Mouse (Mus musculus) cerebellum, adult 2 months (tissue): Measurements from ENCODE around the gene Clic6. TPM values are rescaled to one million over a fixed set of nuclear protein-coding genes. Genes with fewer than 3 reads are reported as not detected.

ENCODE experiments used
- DNase-seq, 2 experiments: peaks; one replicate each; pipeline ENCODE4 v3.0.0; 2021
- H3K27ac ChIP-seq: fragments of 200-500 bp; 2 replicates; pipeline ENCODE4 v1.5.1; 2012; ENCODE audit warnings: low read length, control low read depth, inconsistent platforms; ENCODE audit not compliant: insufficient read depth
- H3K27me3 ChIP-seq: fragments of 200-500 bp; 2 replicates; pipeline ENCODE4 v1.6.1; 2012; ENCODE audit warnings: inconsistent platforms, mild to moderate bottlenecking, low read length, moderate library complexity; ENCODE audit not compliant: control insufficient read depth, insufficient read depth
- H3K4me1 ChIP-seq: fragments of 200-500 bp; 2 replicates; pipeline ENCODE4 v1.6.1; 2011; ENCODE audit warnings: low read length; ENCODE audit not compliant: control insufficient read depth, insufficient read depth
- H3K4me3 ChIP-seq: fragments of 200-500 bp; replicated peaks from 2 replicates; pipeline ENCODE3; 2011; ENCODE audit warnings: mild to moderate bottlenecking, low read depth, low read length, control low read depth; ENCODE audit not compliant: insufficient read depth
- CTCF ChIP-seq: fragments of 200-500 bp; IDR thresholded peaks from 2 replicates; pipeline ENCODE4 v1.5.1; 2011; ENCODE audit warnings: low read depth, mild to moderate bottlenecking, control low read depth, low read length, moderate library complexity, borderline replicate concordance; ENCODE audit not compliant: insufficient read depth
- POLR2A ChIP-seq: fragments of 200-500 bp; IDR thresholded peaks from 2 replicates; pipeline ENCODE4 v1.6.1; 2011; ENCODE audit warnings: low read length, control low read depth, borderline replicate concordance; ENCODE audit not compliant: insufficient read depth
- WGBS: fragments of 180-500 bp; shearing (Covaris S2); methylation state at CpG from one replicate; pipeline ENCODE4 v1.1.7; 2018; 5-methylcytosine and 5-hydroxymethylcytosine counted together
- polyA plus RNA-seq: library from polyadenylated mRNA; depleted of rRNA; stranded (reverse); fragments of >200 nt; gene quantifications from 2 replicates; pipeline ENCODE4 v1.2.3, GENCODE M21; 2012

Gene Clic6
- polyA plus RNA-seq, 1 experiment = 7.9 TPM

- WGBS = 37% methylated on average over 9 of the region's 9 CpGs
- Histone ChIP-seq H3K4me1 (0 out of 2 replicates have a peak, but pooled peaks cover 2% of the 10 kb centered on the region), H3K27ac (no peak overlapping the region), H3K27me3 (no peaks in the 10 kb centered on the region), H3K4me3 (no peak overlapping the region)
- TF ChIP-seq POLR2A = no peak
- DNase-seq = no peak
These were observed 30.6 kb downstream of the Clic6 start for GRCm38 (mm10) chr16:92516139-92516538.

- TF ChIP-seq POLR2A (no peak), CTCF (no peak)
- Histone ChIP-seq H3K27ac (no peak overlapping the region), H3K4me3 (no peak overlapping the region), H3K27me3 (no peaks in the 10 kb centered on the region), H3K4me1 (no peaks in the 10 kb centered on the region)
- 89% methylated on average over 4 of the region's 4 CpGs for WGBS
- DNase-seq = no peak
These were observed 33.2 kb downstream of the Clic6 start for GRCm38 (mm10) chr16:92518718-92519117.

- no peak overlapping the region for H3K27ac ChIP-seq
- TF ChIP-seq CTCF = peak; percentile 54; the same call in 1 of the 2 replicates
- no peak for TF ChIP-seq POLR2A
- H3K27me3 ChIP-seq = no peaks in the 10 kb centered on the region
- no peaks in the 10 kb centered on the region for H3K4me1 ChIP-seq
- DNase-seq = peak; percentile 12 to 14
- 44% methylated on average over 13 of the region's 13 CpGs for WGBS
- no peak overlapping the region for H3K4me3 ChIP-seq
These were observed 34.4 kb downstream of the Clic6 start for GRCm38 (mm10) chr16:92519820-92520492.

GRCm38 (mm10) chr16:92523351-92523750 lies 37.8 kb downstream of the Clic6 start:
- H3K27me3 ChIP-seq = no peaks in the 10 kb centered on the region
- 79% methylated on average over 8 of the region's 8 CpGs for WGBS
- no peaks in the 10 kb centered on the region for H3K4me1 ChIP-seq
- H3K4me3 ChIP-seq = no peak overlapping the region
- no peak for DNase-seq
- TF ChIP-seq POLR2A (no peak), CTCF (no peak)
- no peak overlapping the region for H3K27ac ChIP-seq

GRCm38 (mm10) chr16:92524651-92525050 lies 39.1 kb downstream of the Clic6 start:
- no peak overlapping the region for H3K4me3 ChIP-seq
- TF ChIP-seq CTCF (no peak), POLR2A (no peak)
- no peak for DNase-seq
- 81% methylated on average over 8 of the region's 8 CpGs for WGBS
- H3K27ac ChIP-seq = no peak overlapping the region
- no peaks in the 10 kb centered on the region for H3K27me3 ChIP-seq
- H3K4me1 ChIP-seq = no peaks in the 10 kb centered on the region

- Histone ChIP-seq H3K4me3 (no peak overlapping the region), H3K27me3 (no peaks in the 10 kb centered on the region), H3K27ac (no peak overlapping the region), H3K4me1 (no peaks in the 10 kb centered on the region)
- 85% methylated on average over 10 of the region's 10 CpGs for WGBS
- no peak for DNase-seq
- no peak for TF ChIP-seq POLR2A
- TF ChIP-seq CTCF = no peak
These were observed 40.4 kb downstream of the Clic6 start for GRCm38 (mm10) chr16:92525919-92526318.

GRCm38 (mm10) chr16:92535258-92535657 lies 49.7 kb downstream of the Clic6 start:
- H3K4me3 ChIP-seq = no peak overlapping the region
- H3K27me3 ChIP-seq = no peaks in the 10 kb centered on the region
- no peaks in the 10 kb centered on the region for H3K4me1 ChIP-seq
- no peak overlapping the region for H3K27ac ChIP-seq
- no peak for DNase-seq
- 83% methylated on average over 2 of the region's 2 CpGs for WGBS
- no peak for TF ChIP-seq POLR2A
- no peak for TF ChIP-seq CTCF

GRCm38 (mm10) chr16:92538356-92538755 lies 52.8 kb downstream of the Clic6 start:
- no peaks in the 10 kb centered on the region for H3K4me1 ChIP-seq
- no peak for TF ChIP-seq CTCF
- TF ChIP-seq POLR2A = no peak
- no peaks in the 10 kb centered on the region for H3K27me3 ChIP-seq
- H3K4me3 ChIP-seq = no peak overlapping the region
- no peak overlapping the region for H3K27ac ChIP-seq
- DNase-seq = no peak
- 53% methylated on average over 6 of the region's 6 CpGs for WGBS
